Mouse (Mus musculus) ES-Bruce4 (cell line): ENCODE results near the gene Tas1r1. TPM values are rescaled to one million over a fixed set of nuclear protein-coding genes. Genes with fewer than 3 reads are reported as not detected.

Source experiments
- H3K27ac ChIP-seq: 2 replicates; pipeline ENCODE4 v1.5.1; 2012; ENCODE audit warnings: low read length, inconsistent platforms; ENCODE audit not compliant: insufficient read depth
- H3K27me3 ChIP-seq: 2 replicates; pipeline ENCODE4 v1.6.1; 2012; ENCODE audit warnings: mild to moderate bottlenecking, low read length, inconsistent platforms; ENCODE audit not compliant: control insufficient read depth, poor library complexity, insufficient read depth, severe bottlenecking
- H3K36me3 ChIP-seq: 2 replicates; pipeline ENCODE4 v1.6.1; 2012; ENCODE audit warnings: inconsistent platforms, mild to moderate bottlenecking, low read length, moderate library complexity; ENCODE audit not compliant: control insufficient read depth, poor library complexity, insufficient read depth, severe bottlenecking
- H3K4me1 ChIP-seq: one replicate; pipeline ENCODE4 v1.8.1; 2011; ENCODE audit warnings: low read length; ENCODE audit not compliant: control insufficient read depth, insufficient read depth
- H3K4me3 ChIP-seq: 2 replicates; pipeline ENCODE4 v1.5.1; 2011; ENCODE audit warnings: low read depth, mild to moderate bottlenecking, low read length
- H3K9ac ChIP-seq: 2 replicates; pipeline ENCODE4 v1.6.1; 2012; ENCODE audit warnings: low read depth, mild to moderate bottlenecking, inconsistent platforms; ENCODE audit not compliant: poor library complexity, severe bottlenecking
- H3K9me3 ChIP-seq: replicated peaks from 2 replicates; pipeline ENCODE4 v1.6.1; 2012; ENCODE audit warnings: mild to moderate bottlenecking, low read length, inconsistent platforms; ENCODE audit not compliant: control insufficient read depth, poor library complexity, insufficient read depth, severe bottlenecking
- CTCF ChIP-seq: IDR thresholded peaks from one replicate; pipeline ENCODE4 v1.8.1; 2011; ENCODE audit warnings: low read depth, low read length
- EP300 ChIP-seq: IDR thresholded peaks from 2 replicates; pipeline ENCODE4 v1.6.1; 2011; ENCODE audit warnings: low read depth, low read length; ENCODE audit not compliant: insufficient read depth
- POLR2A ChIP-seq: IDR thresholded peaks from one replicate; pipeline ENCODE4 v1.8.1; 2011; ENCODE audit warnings: low read length; ENCODE audit not compliant: insufficient read depth
- polyA plus RNA-seq: library from polyadenylated mRNA; stranded (reverse); fragments of >200 nt; gene quantifications from 2 replicates; pipeline ENCODE4 v1.2.4, GENCODE M21; 2011; ENCODE audit warnings: low read depth; ENCODE audit not compliant: missing spikeins, insufficient read depth, insufficient read length

Tas1r1 gene
- polyA plus RNA-seq: 0.38 and 0.55 TPM in 2 replicates

DNA sequence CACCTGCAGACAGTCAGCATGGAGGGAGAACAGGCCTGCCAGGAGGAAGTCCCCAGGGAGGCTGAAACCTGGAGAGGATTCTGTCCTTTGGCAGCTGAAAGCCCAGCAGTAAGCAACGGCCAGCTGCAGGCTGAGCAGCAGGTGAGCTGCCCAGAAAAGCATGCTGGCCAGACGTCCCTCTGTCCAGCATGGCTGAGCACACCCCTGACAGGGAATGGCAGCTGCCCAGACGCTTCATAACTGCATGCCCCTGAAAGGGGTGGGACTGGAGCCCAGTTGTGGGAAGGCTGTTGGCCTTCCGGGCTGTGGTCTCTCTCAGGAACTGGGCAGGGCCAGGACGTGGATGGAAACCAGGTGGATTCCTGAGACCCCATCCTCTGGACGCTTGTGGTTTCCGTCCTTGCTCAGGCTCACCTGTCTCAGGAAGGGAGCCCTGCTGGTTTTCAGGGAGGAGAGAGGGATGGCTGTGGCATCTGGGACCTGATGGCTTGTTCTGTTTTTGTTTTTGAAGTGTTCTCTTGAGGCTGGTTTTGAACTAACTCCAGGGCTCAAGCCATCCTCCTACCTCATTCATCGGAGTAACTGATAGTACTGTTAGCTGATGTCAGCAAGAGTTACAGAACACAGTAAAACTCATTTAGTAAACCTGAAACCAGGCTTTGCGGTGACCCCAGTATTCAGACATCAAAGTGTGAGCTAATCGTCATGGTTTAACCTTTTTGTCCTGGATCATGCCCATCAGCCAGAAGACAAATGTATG, at the start of gene Tas1r1:
TSS of gene Tas1r1 (minus strand) at position 344 of the 760 bp plus-strand sequence.
- Histone ChIP-seq H3K4me3 (peak within 1 kb of the TSS; percentile 92), H3K36me3 (peaks cover 17% of the 10 kb centered on the region), H3K9me3 (no peaks in the 10 kb centered on the region), H3K9ac (peak within 1 kb of the TSS; percentile 92), H3K27me3 (no peaks in the 10 kb centered on the region), H3K4me1 (peaks cover 7% of the 10 kb centered on the region), H3K27ac (peak within 1 kb of the TSS; percentile 63)
- TF ChIP-seq EP300 (no peak), CTCF (no peak), POLR2A (no peak)

DNA sequence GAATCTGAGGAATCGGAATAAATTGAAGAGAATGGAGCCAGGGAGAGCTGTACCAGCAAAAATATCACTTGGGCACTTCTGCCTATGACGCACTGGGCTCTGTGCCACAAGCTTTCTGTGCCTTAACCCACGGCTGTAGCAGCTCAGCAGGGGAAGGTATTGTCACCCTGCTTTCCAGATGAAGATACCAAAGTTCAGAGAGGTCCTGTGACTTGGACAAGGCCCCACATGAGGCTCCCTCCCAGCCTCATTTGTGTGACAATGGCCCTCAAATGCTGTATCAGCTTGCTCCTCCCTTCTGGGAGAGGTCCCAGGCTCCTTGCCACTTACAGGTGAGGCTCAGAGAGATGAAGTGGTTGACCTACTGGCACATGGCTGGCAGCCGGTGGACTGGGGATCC, 49.8 kb upstream of the Tas1r1 start:
- H3K27ac ChIP-seq: no peak overlapping the region
- H3K4me3 ChIP-seq: peak overlapping the region; percentile 55
- peaks cover 13% of the 10 kb centered on the region for H3K4me1 ChIP-seq

DNA sequence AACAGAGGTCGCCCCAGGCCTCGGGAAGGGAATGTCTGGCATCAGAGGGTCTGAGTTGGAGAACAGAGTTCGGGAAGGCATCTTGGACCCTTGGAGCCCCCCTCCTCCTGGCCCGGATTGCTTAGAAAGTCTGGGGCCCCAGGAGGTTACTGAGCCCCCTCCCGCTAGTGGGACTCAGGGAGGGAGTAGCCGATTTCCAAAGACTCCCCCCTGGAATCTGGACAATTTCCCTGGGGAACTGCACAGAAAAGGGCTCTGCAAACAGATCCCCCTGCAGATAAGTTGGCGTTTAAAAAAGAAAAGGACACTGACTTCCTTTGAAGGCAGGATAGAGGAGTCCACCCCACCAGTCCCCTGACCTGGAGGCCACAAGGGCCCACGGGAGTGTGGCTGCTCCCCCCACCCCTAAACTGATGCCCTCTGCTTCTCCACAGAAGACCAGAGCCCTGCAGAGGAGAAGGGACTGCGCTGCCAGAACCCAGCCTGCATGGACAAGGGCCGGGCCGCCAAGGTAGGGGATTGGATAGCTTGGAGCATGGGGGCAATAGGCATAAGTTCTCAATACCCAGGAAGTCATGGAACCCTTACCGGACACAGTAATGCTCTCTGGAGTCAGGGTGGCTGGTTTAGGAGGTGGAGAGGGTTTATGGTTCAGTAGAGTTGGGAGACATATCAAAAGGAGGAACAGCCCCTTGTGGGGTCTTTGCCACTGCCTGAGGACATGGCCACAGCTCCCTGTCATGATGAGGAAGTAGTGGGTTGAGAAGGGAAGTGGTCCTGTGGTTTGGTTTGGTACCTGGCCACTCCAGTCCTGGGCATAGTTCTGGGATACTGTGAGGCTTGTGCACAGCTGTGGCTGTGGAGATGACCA, 49.1 kb upstream of the Tas1r1 start:
- H3K27me3 ChIP-seq: no peaks in the 10 kb centered on the region
- H3K4me1 ChIP-seq: peaks cover 13% of the 10 kb centered on the region
- no peak overlapping the region for H3K27ac ChIP-seq
- H3K36me3 ChIP-seq: no peaks in the 10 kb centered on the region
- H3K9me3 ChIP-seq: no peaks in the 10 kb centered on the region
- H3K4me3 ChIP-seq: peak overlapping the region; percentile 76
- TF ChIP-seq EP300: no peak
- no peak for TF ChIP-seq POLR2A
- peak overlapping the region; percentile 94 for H3K9ac ChIP-seq

More for the DNA sequence above, 49.8 kb upstream of the Tas1r1 start:
- no peaks in the 10 kb centered on the region for H3K36me3 ChIP-seq
- H3K9ac ChIP-seq: peak overlapping the region; percentile 94
- H3K9me3 ChIP-seq: no peaks in the 10 kb centered on the region
- H3K27me3 ChIP-seq: no peaks in the 10 kb centered on the region
- TF ChIP-seq EP300: peak; percentile 91
- no peak for TF ChIP-seq POLR2A
- TF ChIP-seq CTCF: no peak

DNA sequence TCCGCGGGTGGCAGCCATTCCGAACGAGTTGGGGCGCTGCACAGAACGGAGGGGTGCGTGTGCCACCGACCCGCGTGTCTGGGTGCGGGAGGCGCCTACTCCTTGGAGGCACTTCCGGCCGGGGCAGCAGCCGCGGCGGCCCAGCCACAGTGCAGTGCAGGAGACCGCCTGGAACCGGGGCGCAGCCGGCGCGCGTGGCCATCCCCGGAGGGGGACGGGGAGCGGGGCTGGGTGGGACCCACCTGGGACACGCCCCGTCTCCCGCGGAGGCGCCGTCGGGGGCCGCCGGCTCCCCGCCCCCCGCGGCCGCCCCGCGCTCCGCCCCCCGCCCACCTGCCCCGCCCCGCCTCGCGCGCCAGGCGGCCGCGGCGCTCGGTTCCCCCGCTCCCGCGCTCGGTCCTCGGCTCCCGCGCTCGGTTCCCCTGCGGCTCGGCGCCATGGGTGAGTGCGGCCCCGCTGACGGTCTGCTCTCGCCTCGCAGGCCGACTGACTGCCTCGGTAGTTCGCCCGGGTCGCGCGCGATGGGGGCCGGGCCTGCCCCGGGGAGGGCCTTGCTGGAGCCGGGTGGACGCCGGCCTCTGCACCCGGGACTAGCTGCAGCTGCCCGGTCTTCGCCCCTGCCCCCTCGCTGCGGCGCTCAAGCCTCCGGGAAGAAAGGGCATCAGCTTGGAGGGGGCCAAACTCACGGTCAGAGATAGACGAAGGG, 48.3 kb upstream of the Tas1r1 start:
- no peak overlapping the region for H3K27ac ChIP-seq
- no peaks in the 10 kb centered on the region for H3K27me3 ChIP-seq

DNA sequence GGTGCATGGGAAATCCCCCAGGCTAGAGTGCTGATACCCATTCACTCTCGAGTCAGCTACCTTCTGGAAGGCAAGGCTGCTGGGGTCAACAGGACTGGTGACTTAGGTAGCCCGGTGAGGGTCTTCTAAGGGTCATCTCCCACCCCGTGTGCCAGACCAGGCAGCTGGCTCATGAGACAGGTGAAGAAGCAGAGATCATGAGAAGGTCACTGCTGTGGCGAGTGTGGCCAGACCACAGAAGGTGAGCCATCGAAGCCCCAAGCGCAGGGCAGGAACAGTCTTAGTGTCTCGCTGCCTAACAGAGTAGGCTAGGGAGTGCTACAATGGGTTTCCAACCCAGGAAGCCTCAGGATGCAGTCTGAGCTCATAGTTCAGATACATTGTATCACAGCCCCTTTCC, 46.2 kb upstream of the Tas1r1 start:
- Histone ChIP-seq H3K4me3 (no peak overlapping the region), H3K4me1 (peaks cover 11% of the 10 kb centered on the region), H3K9ac (no peak overlapping the region), H3K27ac (no peak overlapping the region), H3K36me3 (no peaks in the 10 kb centered on the region), H3K9me3 (no peaks in the 10 kb centered on the region), H3K27me3 (no peaks in the 10 kb centered on the region)
- TF ChIP-seq CTCF (no peak), EP300 (no peak), POLR2A (no peak)

More for the DNA sequence above, 48.3 kb upstream of the Tas1r1 start:
- H3K4me1 ChIP-seq: peaks cover 13% of the 10 kb centered on the region
- no peaks in the 10 kb centered on the region for H3K9me3 ChIP-seq
- peak overlapping the region; percentile 83 for H3K4me3 ChIP-seq
- H3K9ac ChIP-seq: peak overlapping the region; percentile 94
- no peaks in the 10 kb centered on the region for H3K36me3 ChIP-seq
- TF ChIP-seq POLR2A (peak; percentile 22), EP300 (0 out of 2 replicates have a peak, but pooled peaks have one; percentile 11), CTCF (no peak)
